In genomic region chr2:72285888-72286661, GRCm38 (mm10) we compare ENCODE assay signal across 8 mouse cellular contexts. TPM values are rescaled to one million over a fixed set of nuclear protein-coding genes. Genes with fewer than 3 reads are reported as not detected.
DNase-seq lines count a peak whose midpoint lies in the region; ATAC-seq lines count a peak whose summit lies in the region.

No protein-coding gene starts in this region.

- ATAC-seq in cerebellum, adult (ENCODE audit: insufficient number of reproducible peaks, low FRiP score, low TSS enrichment): peak; percentile 64
- peak; percentile 35 for ATAC-seq in heart, embryonic 14.5 days (ENCODE audit: insufficient number of reproducible peaks, insufficient read depth, low FRiP score, low read depth)
- ATAC-seq in midbrain, embryonic 12.5 days (ENCODE audit: low FRiP score, low read depth): no peak; the same call in none of the 2 replicates

- peak overlapping the region; percentile 65 for H3K4me2 ChIP-seq in heart, embryonic 14.5 days (ENCODE audit: low read length)
- H3K4me2 ChIP-seq in midbrain, embryonic 12.5 days (replicated peaks): peak overlapping the region; percentile 94

- H3K4me1 ChIP-seq in heart, embryonic 14.5 days (ENCODE audit: control insufficient read depth in 2 of 2, insufficient read depth in 2 of 2, low read length in 2 of 2): peaks cover 13 to 31% of the 10 kb centered on the region in 2 experiments
- H3K4me1 ChIP-seq in limb, embryonic 10.5 days: peaks cover 11% of the 10 kb centered on the region
- 0 out of 2 replicates have a peak, but pooled peaks cover 7% of the 10 kb centered on the region for H3K4me1 ChIP-seq in midbrain, embryonic 12.5 days

- WGBS in heart, embryonic 14.5 days: under 1% methylated on average over 39 of the region's 60 CpGs
- WGBS in limb, embryonic 10.5 days: 2% methylated on average over 54 of the region's 60 CpGs
- WGBS in midbrain, embryonic 12.5 days: 2% methylated on average over 59 of the region's 60 CpGs

- H3K27ac ChIP-seq in heart, embryonic 14.5 days (replicated peaks in 1 of 2; ENCODE audit: control insufficient read depth in 1 of 2, insufficient read depth in 1 of 2, low read depth in 2 of 2, low read length in 2 of 2): peak overlapping the region; percentile 84 to 94
- H3K27ac ChIP-seq in limb, embryonic 10.5 days: peak overlapping the region; percentile 95
- no peak overlapping the region for H3K27ac ChIP-seq in midbrain, embryonic 12.5 days (replicated peaks)

- 0 out of 2 replicates have a peak, but pooled peaks cover under 1% of the 10 kb centered on the region for H3K36me3 ChIP-seq in heart, embryonic 14.5 days (ENCODE audit: control insufficient read depth, insufficient read depth, low read length)
- no peaks in the 10 kb centered on the region for H3K36me3 ChIP-seq in limb, embryonic 10.5 days
- H3K36me3 ChIP-seq in midbrain, embryonic 12.5 days: no peaks in the 10 kb centered on the region

- DNase-seq in cerebellum, adult 9-11 months: no peak
- DNase-seq in MEL-GATA-1-ER (ENCODE audit: extremely low read depth, low read depth): peak; percentile 74
- DNase-seq in embryo, embryonic 10 days (ENCODE audit: low spot score): peak; percentile 31
- DNase-seq in limb, embryonic 10.5 days (ENCODE audit: low spot score): peak; percentile 61
- DNase-seq in urinary bladder, postnatal 14 days (ENCODE audit: low spot score): peak; percentile 52

- H3K4me3 ChIP-seq in heart, embryonic 14.5 days (ENCODE audit: control insufficient read depth in 1 of 2, insufficient read depth in 1 of 2, low read depth in 1 of 2, low read length in 2 of 2): peak overlapping the region; percentile 90 to 95
- peak overlapping the region; percentile 97 for H3K4me3 ChIP-seq in limb, embryonic 10.5 days
- H3K4me3 ChIP-seq in midbrain, embryonic 12.5 days: peak overlapping the region; percentile 93

- no peaks in the 10 kb centered on the region for H3K9me3 ChIP-seq in heart, embryonic 14.5 days (ENCODE audit: control insufficient read depth, low read length)
- H3K9me3 ChIP-seq in limb, embryonic 10.5 days (replicated peaks): no peaks in the 10 kb centered on the region
- no peaks in the 10 kb centered on the region for H3K9me3 ChIP-seq in midbrain, embryonic 12.5 days

- H3K27me3 ChIP-seq in heart, embryonic 14.5 days (ENCODE audit: control insufficient read depth, insufficient read depth, low read length): no peaks in the 10 kb centered on the region
- H3K27me3 ChIP-seq in limb, embryonic 10.5 days (ENCODE audit: low read depth, poor library complexity, severe bottlenecking): no peaks in the 10 kb centered on the region
- peaks cover 20% of the 10 kb centered on the region; the same call in 1 of the 2 replicates for H3K27me3 ChIP-seq in midbrain, embryonic 12.5 days

- H3K9ac ChIP-seq in heart, embryonic 14.5 days (ENCODE audit: low read length): peak overlapping the region; percentile 99
- peak overlapping the region; percentile 85 for H3K9ac ChIP-seq in midbrain, embryonic 12.5 days (replicated peaks)

RNA-seq across cellular contexts. Expression of gene Map3k20, which starts 0.6 kb away (rescaled TPM):
- polyA plus RNA-seq in heart, embryonic 14.5 days (2014; fragmentation: Nextera tagmentation; extraction: Ambion mirVana): 85.1 and 91.0 TPM in 2 replicates
- 9.9 and 10.4 TPM in 2 replicates for polyA plus RNA-seq in limb, embryonic 10.5 days (2016; fragmentation: Nextera tagmentation; extraction: Ambion mirVana)
- polyA plus RNA-seq in midbrain, embryonic 12.5 days (2016; fragmentation: Nextera tagmentation; extraction: Ambion mirVana): 8.6 and 9.3 TPM in 2 replicates
